Mouse (Mus musculus): ENCODE data around the gene Slc26a10. TPM values are rescaled to one million over a fixed set of nuclear protein-coding genes. Genes with fewer than 3 reads are reported as not detected.
"Not testable (repeated sequence)": the region's sequence is repeated elsewhere in the genome, so short reads cannot be mapped to it uniquely, and the experiment has no call there.

The Slc26a10 gene
- polyA plus RNA-seq, 2 experiments: 1.3 to 1.7 TPM

DNA sequence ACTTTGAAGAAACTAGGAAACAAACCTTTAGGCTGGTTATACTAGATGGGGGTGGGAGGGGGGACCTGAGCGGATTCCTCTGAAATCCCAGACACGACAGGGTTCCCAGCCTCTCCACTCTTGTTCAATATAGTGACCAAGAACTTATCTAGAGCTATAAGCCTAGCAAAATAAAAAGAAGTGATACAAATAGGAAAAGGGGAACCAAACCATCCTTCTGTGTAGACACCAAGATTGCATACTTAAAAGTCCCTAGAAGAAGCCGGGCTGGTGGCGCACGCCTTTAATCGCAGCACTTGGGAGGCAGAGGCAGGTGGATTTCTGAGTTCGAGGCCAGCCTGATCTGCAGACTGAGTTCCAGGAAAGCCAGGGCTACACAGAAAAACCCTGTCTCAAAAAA is 27.1 kb downstream of the Slc26a10 start:
- H3K4me3 ChIP-seq (ENCODE audit: insufficient read depth in 1 of 2, low read depth in 2 of 2, low read length in 2 of 2): no peak overlapping the region
- H3K9me3 ChIP-seq (ENCODE audit: control insufficient read depth, low read length): no peaks in the 10 kb centered on the region
- peaks cover 0 to 9% of the 10 kb centered on the region in 2 experiments; a peak in 2 of 4 replicates for H3K4me1 ChIP-seq (replicated peaks; ENCODE audit: control insufficient read depth in 2 of 2, insufficient read depth in 2 of 2, low read length in 1 of 2)
- no peak for TF ChIP-seq CTCF (IDR thresholded peaks at IDR 0.05; ENCODE audit: low read depth)
- TF ChIP-seq EP300 (IDR thresholded peaks at IDR 0.05; ENCODE audit: low read depth): no peak
- H3K9ac ChIP-seq (replicated peaks): no peak overlapping the region
- no peaks in the 10 kb centered on the region for H3K27me3 ChIP-seq (ENCODE audit: control insufficient read depth, insufficient read depth, low read length)
- no peak for DNase-seq (ENCODE audit: low read depth in 3 of 3, low spot score in 3 of 3)
- H3K4me2 ChIP-seq (ENCODE audit: low read depth): no peak overlapping the region
- no peaks in the 10 kb centered on the region for H3K36me3 ChIP-seq (replicated peaks; ENCODE audit: control insufficient read depth, insufficient read depth, low read depth)
- 82% methylated on average over 7 of the region's 7 CpGs for WGBS (ENCODE audit: insufficient replicate concordance)
- ATAC-seq (ENCODE audit: insufficient read depth): no peak
- no peak overlapping the region for H3K27ac ChIP-seq

DNA sequence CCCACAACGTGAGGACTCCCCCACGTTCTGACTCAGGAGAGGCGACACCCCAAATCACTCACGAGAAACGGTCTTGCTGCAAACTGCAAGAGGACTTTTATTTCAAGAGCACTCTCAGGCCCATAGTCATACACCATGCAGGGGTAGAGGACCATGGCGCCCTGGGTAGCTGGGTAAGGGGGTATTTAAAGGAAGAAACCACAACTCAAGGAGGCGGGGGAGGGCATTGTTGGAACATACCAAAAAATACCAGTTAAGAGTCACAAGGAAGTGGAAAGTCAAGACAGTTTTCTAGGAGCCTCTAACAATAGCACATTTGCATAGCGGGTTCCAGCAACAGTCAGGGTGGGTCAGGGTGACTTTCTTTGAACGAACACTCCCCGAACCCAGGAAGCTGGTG is 27.9 kb downstream of the Slc26a10 start:
- DNase-seq (ENCODE audit: low read depth in 3 of 3, low spot score in 3 of 3); H3K4me1 ChIP-seq (replicated peaks; ENCODE audit: control insufficient read depth in 2 of 2, insufficient read depth in 2 of 2, low read length in 1 of 2); H3K4me2 ChIP-seq (ENCODE audit: low read depth); ATAC-seq (ENCODE audit: insufficient read depth); H3K9me3 ChIP-seq (ENCODE audit: control insufficient read depth, low read length); H3K4me3 ChIP-seq (ENCODE audit: insufficient read depth in 1 of 2, low read depth in 2 of 2, low read length in 2 of 2); H3K27ac ChIP-seq; H3K36me3 ChIP-seq (replicated peaks; ENCODE audit: control insufficient read depth, insufficient read depth, low read depth); H3K27me3 ChIP-seq (ENCODE audit: control insufficient read depth, insufficient read depth, low read length); H3K9ac ChIP-seq (replicated peaks): not testable (repeated sequence)
- WGBS (ENCODE audit: insufficient replicate concordance): 70% methylated on average over 10 of the region's 10 CpGs

DNA sequence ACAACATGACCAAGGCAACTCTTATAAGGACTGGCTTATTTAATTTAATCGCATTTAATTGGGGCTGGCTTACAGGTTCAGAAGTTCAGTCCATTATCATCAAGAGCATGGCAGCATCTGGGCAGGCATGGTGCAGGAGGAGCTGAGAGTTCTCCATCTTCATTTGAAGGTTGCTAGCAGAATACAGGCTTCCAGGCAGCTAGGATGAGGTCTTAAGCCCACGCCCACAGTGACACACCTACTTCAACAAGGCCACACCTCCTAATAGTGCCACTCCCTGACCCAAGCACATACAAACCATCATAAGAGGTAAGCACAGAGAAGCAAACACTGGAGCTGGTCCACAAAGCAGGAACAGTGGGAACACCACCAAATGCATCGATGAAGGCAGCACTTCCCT is 29.2 kb downstream of the Slc26a10 start:
- H3K4me3 ChIP-seq (ENCODE audit: insufficient read depth in 1 of 2, low read depth in 2 of 2, low read length in 2 of 2); H3K9ac ChIP-seq (replicated peaks); H3K27ac ChIP-seq; H3K9me3 ChIP-seq (ENCODE audit: control insufficient read depth, low read length); DNase-seq (ENCODE audit: low read depth in 3 of 3, low spot score in 3 of 3); H3K4me1 ChIP-seq (replicated peaks; ENCODE audit: control insufficient read depth in 2 of 2, insufficient read depth in 2 of 2, low read length in 1 of 2); H3K4me2 ChIP-seq (ENCODE audit: low read depth); H3K27me3 ChIP-seq (ENCODE audit: control insufficient read depth, insufficient read depth, low read length); ATAC-seq (ENCODE audit: insufficient read depth); H3K36me3 ChIP-seq (replicated peaks; ENCODE audit: control insufficient read depth, insufficient read depth, low read depth): not testable (repeated sequence)
- WGBS (ENCODE audit: insufficient replicate concordance): 76% methylated on average over 3 of the region's 3 CpGs

- Histone ChIP-seq H3K27me3 (ENCODE audit: control insufficient read depth, insufficient read depth, low read length) (no peaks in the 10 kb centered on the region), H3K4me3 (ENCODE audit: insufficient read depth in 1 of 2, low read depth in 2 of 2, low read length in 2 of 2) (no peak overlapping the region)
Measured at GRCm38 (mm10) chr10:127150471-127150872, 30.0 kb downstream of the Slc26a10 start.

GRCm38 (mm10) chr10:127147135-127147534 is 33.3 kb downstream of the Slc26a10 start:
- Histone ChIP-seq H3K9me3 (ENCODE audit: control insufficient read depth, low read length) (no peaks in the 10 kb centered on the region), H3K9ac (replicated peaks) (no peak overlapping the region), H3K4me3 (ENCODE audit: insufficient read depth in 1 of 2, low read depth in 2 of 2, low read length in 2 of 2) (no peak overlapping the region), H3K27ac (no peak overlapping the region), H3K36me3 (replicated peaks; ENCODE audit: control insufficient read depth, insufficient read depth, low read depth) (no peaks in the 10 kb centered on the region), H3K4me2 (ENCODE audit: low read depth) (no peak overlapping the region), H3K4me1 (replicated peaks; ENCODE audit: control insufficient read depth in 2 of 2, insufficient read depth in 2 of 2, low read length in 1 of 2) (peaks cover 0 to 5% of the 10 kb centered on the region in 2 experiments; a peak in 1 of 4 replicates), H3K27me3 (ENCODE audit: control insufficient read depth, insufficient read depth, low read length) (no peaks in the 10 kb centered on the region)
- ATAC-seq (ENCODE audit: insufficient read depth) (no peak), DNase-seq (ENCODE audit: low read depth in 3 of 3, low spot score in 3 of 3) (no peak)
- TF ChIP-seq CTCF (IDR thresholded peaks at IDR 0.05; ENCODE audit: low read depth): no peak
- TF ChIP-seq EP300 (IDR thresholded peaks at IDR 0.05; ENCODE audit: low read depth): no peak
- 64% methylated on average over 6 of the region's 6 CpGs for WGBS (ENCODE audit: insufficient replicate concordance)

More at GRCm38 (mm10) chr10:127150471-127150872, 30.0 kb downstream of the Slc26a10 start:
- no peaks in the 10 kb centered on the region for H3K36me3 ChIP-seq (replicated peaks; ENCODE audit: control insufficient read depth, insufficient read depth, low read depth)
- peaks cover 0 to 7% of the 10 kb centered on the region in 2 experiments; a peak in 1 of 4 replicates for H3K4me1 ChIP-seq (replicated peaks; ENCODE audit: control insufficient read depth in 2 of 2, insufficient read depth in 2 of 2, low read length in 1 of 2)
- no peaks in the 10 kb centered on the region for H3K9me3 ChIP-seq (ENCODE audit: control insufficient read depth, low read length)
- H3K9ac ChIP-seq (replicated peaks): no peak overlapping the region
- no peak for DNase-seq (ENCODE audit: low read depth in 3 of 3, low spot score in 3 of 3)
- 58% methylated on average over 4 of the region's 4 CpGs for WGBS (ENCODE audit: insufficient replicate concordance)
- TF ChIP-seq EP300 (IDR thresholded peaks at IDR 0.05; ENCODE audit: low read depth): no peak
- no peak for TF ChIP-seq CTCF (IDR thresholded peaks at IDR 0.05; ENCODE audit: low read depth)
- no peak for ATAC-seq (ENCODE audit: insufficient read depth)
- no peak overlapping the region for H3K27ac ChIP-seq
- no peak overlapping the region for H3K4me2 ChIP-seq (ENCODE audit: low read depth)
